Mouse (Mus musculus) limb, embryonic 14.5 days (tissue): ENCODE results near the gene Ctdsp1. TPM values are rescaled to one million over a fixed set of nuclear protein-coding genes. Genes with fewer than 3 reads are reported as not detected.

ENCODE experiments used
- ATAC-seq: fragments of 200-750 bp; cut with Nextera tagmentation; 2 replicates; pipeline ENCODE4 v1.8.0; 2017; ENCODE audit warnings: low read depth, moderate number of reproducible peaks, moderate TSS enrichment; ENCODE audit not compliant: low FRiP score
- DNase-seq: peaks from one replicate; pipeline ENCODE4 v3.0.0-alpha.2; 2015; ENCODE audit warnings: low spot score
- H3K27ac ChIP-seq: fragments of 300-500 bp; sonication (generic); replicated peaks from 2 replicates; pipeline ENCODE4 v1.5.1; 2014; ENCODE audit warnings: low read depth, mild to moderate bottlenecking, low read length, moderate library complexity, mixed read lengths
- H3K27me3 ChIP-seq: fragments of 300-500 bp; sonication (generic); 2 replicates; pipeline ENCODE4 v1.6.1; 2014; ENCODE audit warnings: low read length, mixed read lengths; ENCODE audit not compliant: control insufficient read depth, insufficient read depth
- H3K36me3 ChIP-seq: fragments of 300-500 bp; sonication (generic); 2 replicates; pipeline ENCODE4 v1.6.1; 2014; ENCODE audit warnings: mild to moderate bottlenecking, low read length, moderate library complexity, mixed read lengths; ENCODE audit not compliant: control insufficient read depth, insufficient read depth
- H3K4me1 ChIP-seq: fragments of 300-500 bp; sonication (generic); 2 replicates; pipeline ENCODE4 v1.6.1; 2014; ENCODE audit warnings: antibody characterized with exemption, low read length, mixed read lengths; ENCODE audit not compliant: control insufficient read depth, insufficient read depth
- H3K4me2 ChIP-seq: fragments of 300-500 bp; sonication (generic); replicated peaks from 2 replicates; pipeline ENCODE4 v1.6.1; 2014; ENCODE audit warnings: low read depth, mild to moderate bottlenecking, low read length, moderate library complexity; ENCODE audit not compliant: severe bottlenecking
- H3K4me3 ChIP-seq: fragments of 300-500 bp; sonication (generic); replicated peaks from 2 replicates; pipeline ENCODE4 v1.5.1; 2014; ENCODE audit warnings: low read length
- H3K9ac ChIP-seq: fragments of 300-500 bp; sonication (generic); 2 replicates; pipeline ENCODE4 v1.6.1; 2014; ENCODE audit warnings: mild to moderate bottlenecking, low read depth, low read length, moderate library complexity; ENCODE audit not compliant: severe bottlenecking
- H3K9me3 ChIP-seq: fragments of 300-500 bp; sonication (generic); 2 replicates; pipeline ENCODE4 v1.6.1; 2016; ENCODE audit warnings: low read length; ENCODE audit not compliant: control insufficient read depth
- POLR2A ChIP-seq: fragments of 200-500 bp; IDR thresholded peaks from 2 replicates; pipeline ENCODE4 v1.8.0; 2012; ENCODE audit warnings: inconsistent platforms, mild to moderate bottlenecking, moderate library complexity, borderline replicate concordance; ENCODE audit not compliant: insufficient read depth, insufficient read length; ENCODE audit errors: extremely low read depth
- WGBS: fragments of 180-500 bp; shearing (Covaris S2); extraction: QIAGEN DNeasy Blood & Tissue Kit; methylation state at CpG from one replicate; pipeline ENCODE4 v1.1.7; 2014; 5-methylcytosine and 5-hydroxymethylcytosine counted together
- polyA plus RNA-seq, 2 experiments: library from polyadenylated mRNA; depleted of rRNA in 1 of 2; stranded (reverse) in 1 of 2; unstranded in 1 of 2; fragments of >200 nt; fragmentation: Nextera tagmentation in 1 of 2; extraction: Ambion mirVana in 1 of 2; gene quantifications; 2 replicates each; pipeline versions ENCODE4 v1.2.1 to v1.2.3; 2012 to 2014

Ctdsp1 gene
- polyA plus RNA-seq, 2 experiments, result 96.4 to 138 TPM

GRCm38 (mm10) chr1:74397919-74398451 is 6.7 kb downstream of the Ctdsp1 start:
- H3K9ac ChIP-seq, result peak overlapping the region; percentile 57
- TF ChIP-seq POLR2A, result no peak
- H3K4me1 ChIP-seq, result peaks cover 6% of the 10 kb centered on the region; the same call in 1 of the 2 replicates
- no peaks in the 10 kb centered on the region for H3K9me3 ChIP-seq
- 3% methylated on average over 11 of the region's 11 CpGs for WGBS
- DNase-seq (peak; percentile 68), ATAC-seq (peak; percentile 36)
- H3K36me3 ChIP-seq, result peaks cover 25% of the 10 kb centered on the region
- no peaks in the 10 kb centered on the region for H3K27me3 ChIP-seq
- peak overlapping the region; percentile 73 for H3K27ac ChIP-seq
- H3K4me2 ChIP-seq, result peak overlapping the region; percentile 78
- peak overlapping the region; percentile 37 for H3K4me3 ChIP-seq

GRCm38 (mm10) chr1:74400531-74400930 is 9.2 kb downstream of the Ctdsp1 start:
- WGBS, result 85% methylated on average over 3 of the region's 3 CpGs
- ATAC-seq, result no peak

GRCm38 (mm10) chr1:74401015-74401702 is 9.8 kb downstream of the Ctdsp1 start:
- 57% methylated on average over 16 of the region's 16 CpGs for WGBS
- no peak for TF ChIP-seq POLR2A
- ATAC-seq, result no peak

More at GRCm38 (mm10) chr1:74400531-74400930, 9.2 kb downstream of the Ctdsp1 start:
- no peak overlapping the region for H3K4me3 ChIP-seq
- no peaks in the 10 kb centered on the region for H3K27me3 ChIP-seq
- H3K9ac ChIP-seq, result no peak overlapping the region
- no peak for DNase-seq
- no peaks in the 10 kb centered on the region for H3K36me3 ChIP-seq
- TF ChIP-seq POLR2A, result no peak
- H3K4me1 ChIP-seq, result no peaks in the 10 kb centered on the region
- H3K27ac ChIP-seq, result no peak overlapping the region
- no peaks in the 10 kb centered on the region for H3K9me3 ChIP-seq
- H3K4me2 ChIP-seq, result no peak overlapping the region

GRCm38 (mm10) chr1:74404206-74404605 is 12.9 kb downstream of the Ctdsp1 start:
- 92% methylated on average over 4 of the region's 4 CpGs for WGBS
- H3K36me3 ChIP-seq, result no peaks in the 10 kb centered on the region
- no peak overlapping the region for H3K4me3 ChIP-seq
- DNase-seq (no peak), ATAC-seq (no peak)
- H3K4me1 ChIP-seq, result no peaks in the 10 kb centered on the region
- H3K9ac ChIP-seq, result no peak overlapping the region
- no peaks in the 10 kb centered on the region for H3K27me3 ChIP-seq
- H3K27ac ChIP-seq, result no peak overlapping the region
- TF ChIP-seq POLR2A, result no peak
- no peak overlapping the region for H3K4me2 ChIP-seq
- no peaks in the 10 kb centered on the region for H3K9me3 ChIP-seq

More at GRCm38 (mm10) chr1:74401015-74401702, 9.8 kb downstream of the Ctdsp1 start:
- Histone ChIP-seq H3K36me3 (no peaks in the 10 kb centered on the region), H3K27ac (no peak overlapping the region), H3K4me2 (no peak overlapping the region), H3K27me3 (no peaks in the 10 kb centered on the region), H3K4me1 (no peaks in the 10 kb centered on the region), H3K9me3 (no peaks in the 10 kb centered on the region), H3K9ac (no peak overlapping the region), H3K4me3 (no peak overlapping the region)
- no peak for DNase-seq

- 29% methylated on average over 12 of the region's 15 CpGs for WGBS
- H3K9me3 ChIP-seq, result no peaks in the 10 kb centered on the region
- ATAC-seq, result no peak
Observed at GRCm38 (mm10) chr1:74408589-74409504, 17.5 kb downstream of the Ctdsp1 start, which contains the start of gene Vil1. Gene Vil1, plus strand, starts transcription at chr1:74409376.

More at GRCm38 (mm10) chr1:74408589-74409504, 17.5 kb downstream of the Ctdsp1 start, which contains the start of gene Vil1:
- Histone ChIP-seq H3K9ac (no peak within 1 kb of the TSS), H3K4me2 (no peak within 1 kb of the TSS), H3K27me3 (no peaks in the 10 kb centered on the region), H3K27ac (no peak within 1 kb of the TSS), H3K36me3 (no peaks in the 10 kb centered on the region), H3K4me3 (no peak within 1 kb of the TSS), H3K4me1 (no peaks in the 10 kb centered on the region)
- TF ChIP-seq POLR2A, result no peak
- no peak for DNase-seq
